In genomic region chr13:95374701-95375553, GRCm38 (mm10) we compare ENCODE assay signal across 7 mouse cellular contexts. TPM values are rescaled to one million over a fixed set of nuclear protein-coding genes. Genes with fewer than 3 reads are reported as not detected.
DNase-seq lines count a peak whose midpoint lies in the region; ATAC-seq and TF ChIP-seq lines count a peak whose summit lies in the region.

Gene Aggf1 (minus strand): TSS chr13:95375352.

- peak; percentile 73 for TF ChIP-seq POLR2A in small intestine, adult 2 months (IDR thresholded peaks at IDR 0.05; ENCODE audit: low read depth, low read length)

- H3K27ac ChIP-seq in embryonic facial prominence, embryonic 10.5 days (replicated peaks), result peak within 1 kb of the TSS; percentile 88
- peak within 1 kb of the TSS; percentile 96 for H3K27ac ChIP-seq in intestine, postnatal 0 days (ENCODE audit: low read depth, low read length)
- H3K27ac ChIP-seq in midbrain, embryonic 12.5 days (replicated peaks), result peak within 1 kb of the TSS; percentile 78
- H3K27ac ChIP-seq in small intestine, adult 2 months (ENCODE audit: insufficient read depth, low read depth, low read length), result peak within 1 kb of the TSS; percentile 73

- intact Hi-C loops in left cerebral cortex, postnatal 4 days (cut with DNase I), result no loop called here

- peak within 1 kb of the TSS; percentile 79 for H3K4me2 ChIP-seq in intestine, postnatal 0 days (replicated peaks; ENCODE audit: low read depth)
- H3K4me2 ChIP-seq in midbrain, embryonic 12.5 days (replicated peaks), result peak within 1 kb of the TSS; percentile 75

- H3K4me1 ChIP-seq in embryonic facial prominence, embryonic 10.5 days, result peaks cover 15% of the 10 kb centered on the region
- H3K4me1 ChIP-seq in intestine, postnatal 0 days (replicated peaks; ENCODE audit: control insufficient read depth, insufficient read depth, low read length), result 0 out of 2 replicates have a peak, but pooled peaks cover 3% of the 10 kb centered on the region
- H3K4me1 ChIP-seq in midbrain, embryonic 12.5 days, result peaks cover 13% of the 10 kb centered on the region
- peaks cover 9% of the 10 kb centered on the region; the same call in 1 of the 2 replicates for H3K4me1 ChIP-seq in small intestine, adult 2 months (ENCODE audit: control insufficient read depth, insufficient read depth, insufficient read length, low read length)

- ATAC-seq in intestine, postnatal 0 days, result peak; percentile 93
- peak; percentile 98 for ATAC-seq in midbrain, embryonic 12.5 days (ENCODE audit: low FRiP score, low read depth)

- H3K9ac ChIP-seq in intestine, postnatal 0 days (ENCODE audit: low read depth, low read length), result peak within 1 kb of the TSS; percentile 98
- peak within 1 kb of the TSS; percentile 96 for H3K9ac ChIP-seq in midbrain, embryonic 12.5 days (replicated peaks)

- peaks cover 14% of the 10 kb centered on the region for H3K36me3 ChIP-seq in embryonic facial prominence, embryonic 10.5 days (replicated peaks)
- H3K36me3 ChIP-seq in intestine, postnatal 0 days (ENCODE audit: control insufficient read depth, insufficient read depth), result peaks cover 13% of the 10 kb centered on the region
- H3K36me3 ChIP-seq in midbrain, embryonic 12.5 days, result peaks cover 12% of the 10 kb centered on the region
- peaks cover 14% of the 10 kb centered on the region for H3K36me3 ChIP-seq in small intestine, adult 2 months (ENCODE audit: control insufficient read depth, insufficient read depth, low read length)

- TF ChIP-seq CTCF in intestine, postnatal 0 days (IDR thresholded peaks at IDR 0.05; ENCODE audit: low read depth), result no peak
- TF ChIP-seq CTCF in small intestine, adult 2 months (IDR thresholded peaks at IDR 0.05; ENCODE audit: extremely low read depth, insufficient read length, insufficient replicate concordance, low read depth, low read length), result no peak

- under 1% methylated on average over 86 of the region's 86 CpGs for WGBS in embryonic facial prominence, embryonic 10.5 days
- WGBS in intestine, postnatal 0 days, result under 1% methylated on average over 86 of the region's 86 CpGs
- WGBS in midbrain, embryonic 12.5 days, result under 1% methylated on average over 86 of the region's 86 CpGs
- WGBS in small intestine, adult 2 months, result under 1% methylated on average over 86 of the region's 86 CpGs

- H3K27me3 ChIP-seq in embryonic facial prominence, embryonic 10.5 days (replicated peaks; ENCODE audit: low read depth, poor library complexity, severe bottlenecking), result no peaks in the 10 kb centered on the region
- H3K27me3 ChIP-seq in intestine, postnatal 0 days (replicated peaks; ENCODE audit: control insufficient read depth, insufficient read depth, low read length), result no peaks in the 10 kb centered on the region
- H3K27me3 ChIP-seq in midbrain, embryonic 12.5 days, result no peaks in the 10 kb centered on the region
- no peaks in the 10 kb centered on the region for H3K27me3 ChIP-seq in small intestine, adult 2 months (ENCODE audit: control insufficient read depth, insufficient read depth, low read length)

- H3K9me3 ChIP-seq in embryonic facial prominence, embryonic 10.5 days, result no peaks in the 10 kb centered on the region
- H3K9me3 ChIP-seq in intestine, postnatal 0 days (ENCODE audit: control insufficient read depth), result no peaks in the 10 kb centered on the region
- H3K9me3 ChIP-seq in midbrain, embryonic 12.5 days, result no peaks in the 10 kb centered on the region

- H3K4me3 ChIP-seq in embryonic facial prominence, embryonic 10.5 days, result peak within 1 kb of the TSS; percentile 98
- peak within 1 kb of the TSS; percentile 96 for H3K4me3 ChIP-seq in intestine, postnatal 0 days (ENCODE audit: low read depth, low read length)
- peak within 1 kb of the TSS; percentile 100 for H3K4me3 ChIP-seq in midbrain, embryonic 12.5 days
- peak within 1 kb of the TSS; percentile 98 for H3K4me3 ChIP-seq in small intestine, adult 2 months (ENCODE audit: low read depth, low read length)

- DNase-seq in adrenal gland, postnatal 10 days, result peak; percentile 94
- DNase-seq in embryonic facial prominence, embryonic 10.5 days (ENCODE audit: low spot score), result peak; percentile 89
- peak; percentile 52 for DNase-seq in gonadal fat pad, adult 2 months (ENCODE audit: low read depth)
- peak; percentile 87 for DNase-seq in left cerebral cortex, postnatal 4 days

RNA-seq across cellular contexts. Expression of gene Aggf1, which starts in this region (rescaled TPM):
- 10 to 100 TPM; 30.0 to 36.7 TPM for total RNA-seq in adrenal gland, postnatal 10 days (2021)
- polyA plus RNA-seq in embryonic facial prominence, embryonic 10.5 days (2016; fragmentation: Nextera tagmentation; extraction: Ambion mirVana), result 38.0 and 38.1 TPM in 2 replicates
- polyA plus RNA-seq in gonadal fat pad, adult 2 months (2012; rRNA removed), result 15.1 and 16.3 TPM in 2 replicates
- 19.6 and 21.1 TPM in 2 replicates for polyA plus RNA-seq in intestine, postnatal 0 days (2015; fragmentation: Nextera tagmentation; extraction: Ambion mirVana)
- 10 to 100 TPM; 38.1 to 39.8 TPM for total RNA-seq in left cerebral cortex, postnatal 4 days (2021)
- 54.9 and 58.6 TPM in 2 replicates for polyA plus RNA-seq in midbrain, embryonic 12.5 days (2016; fragmentation: Nextera tagmentation; extraction: Ambion mirVana)
- 8.7 and 15.6 TPM in 2 replicates for polyA plus RNA-seq in small intestine, adult 2 months (2012; rRNA removed)

Comparison
In these comparisons a context has a peak if more than half of its experiments do, and no peak if none do; other contexts are left out.
1. Peak in every context shown above with its lines: DNase-seq, ATAC-seq, H3K4me3 ChIP-seq and H3K27ac ChIP-seq.